ENCODE assay signal across 30 mouse cellular contexts in the genomic region with DNA sequence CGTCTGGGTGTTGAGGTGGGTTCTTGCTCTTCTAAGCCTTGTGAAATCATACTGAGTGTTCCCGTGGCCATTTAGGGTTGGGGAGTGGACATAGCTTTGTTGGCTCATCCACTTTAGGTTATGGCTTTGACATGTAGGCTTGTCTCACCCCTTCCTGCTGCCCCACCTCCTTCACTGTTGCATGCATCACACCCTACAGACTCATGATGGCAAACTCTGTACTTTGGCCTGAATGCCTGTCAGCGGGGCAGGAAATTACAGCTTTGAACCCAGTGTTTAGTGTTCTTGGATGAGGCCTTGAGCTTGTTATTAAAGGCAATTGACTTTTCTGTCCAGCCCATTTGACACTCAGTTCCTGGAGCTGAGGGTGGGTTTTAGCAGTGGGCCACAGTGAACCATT.
A peak's percentile ranks its signal among the peaks of the same experiment; 100 is the strongest.
DNase-seq lines count a peak whose midpoint lies in the region; ATAC-seq and TF ChIP-seq lines count a peak whose summit lies in the region.
"Had no signal": no experiment of that assay in that cellular context is flagged by ENCODE, and none has a peak within 500 bp of the region (broad histone marks: within the 10 kb centered on the region; RNA-seq: fewer than 3 reads in every experiment).

No protein-coding gene starts in this region.

- no peak overlapping the region for H3K4me2 ChIP-seq in lung, postnatal 0 days (replicated peaks; ENCODE audit: low read depth, low read length)
- no peak overlapping the region for H3K4me2 ChIP-seq in intestine, embryonic 15.5 days (replicated peaks)
- no peak overlapping the region for H3K4me2 ChIP-seq in liver, embryonic 12.5 days
- H3K4me2 ChIP-seq: embryonic facial prominence, embryonic 13.5 days; forebrain, embryonic 13.5 days; heart, embryonic 12.5 days; heart, embryonic 15.5 days; hindbrain, embryonic 13.5 days had no signal

- H3K9me3 ChIP-seq in lung, postnatal 0 days (ENCODE audit: low read length): no peaks in the 10 kb centered on the region
- no peaks in the 10 kb centered on the region for H3K9me3 ChIP-seq in intestine, embryonic 15.5 days
- H3K9me3 ChIP-seq in liver, embryonic 12.5 days (replicated peaks): no peaks in the 10 kb centered on the region
- H3K9me3 ChIP-seq: embryonic facial prominence, embryonic 10.5 days; embryonic facial prominence, embryonic 13.5 days; forebrain, embryonic 10.5 days; forebrain, embryonic 13.5 days; heart, embryonic 12.5 days; heart, embryonic 15.5 days; hindbrain, embryonic 10.5 days; hindbrain, embryonic 13.5 days had no signal

- peak; percentile 28 for ATAC-seq in lung, postnatal 0 days
- peak; percentile 85 for ATAC-seq in intestine, embryonic 15.5 days
- ATAC-seq in liver, embryonic 12.5 days: no peak
- ATAC-seq in erythroid progenitor cell, adult 5-6 weeks (replicated peaks; ENCODE audit: low FRiP score, poor library complexity, severe bottlenecking): no peak
- ATAC-seq: CD4-positive, CD25-positive, alpha-beta regulatory T cell, adult 4 months; forebrain, embryonic 13.5 days; forebrain, embryonic 16.5 days; hindbrain, postnatal 0 days had no signal

- peaks cover 11% of the 10 kb centered on the region; the same call in 1 of the 2 replicates for H3K4me1 ChIP-seq in lung, postnatal 0 days (ENCODE audit: insufficient read depth, low read depth, low read length)
- 0 out of 2 replicates have a peak, but pooled peaks cover 14% of the 10 kb centered on the region for H3K4me1 ChIP-seq in intestine, embryonic 15.5 days (replicated peaks)
- no peaks in the 10 kb centered on the region for H3K4me1 ChIP-seq in liver, embryonic 12.5 days
- H3K4me1 ChIP-seq: embryonic facial prominence, embryonic 10.5 days; forebrain, embryonic 10.5 days; forebrain, embryonic 13.5 days; heart, embryonic 12.5 days; heart, embryonic 15.5 days; hindbrain, embryonic 10.5 days; hindbrain, embryonic 13.5 days had no signal

- peak overlapping the region; percentile 17 for H3K27ac ChIP-seq in lung, postnatal 0 days (ENCODE audit: low read length)
- no peak overlapping the region for H3K27ac ChIP-seq in intestine, embryonic 15.5 days
- no peak overlapping the region for H3K27ac ChIP-seq in liver, embryonic 12.5 days
- H3K27ac ChIP-seq: embryonic facial prominence, embryonic 10.5 days; embryonic facial prominence, embryonic 13.5 days; forebrain, embryonic 10.5 days; forebrain, embryonic 13.5 days; gastrocnemius, adult 2 months; heart, embryonic 15.5 days; hindbrain, embryonic 10.5 days; hindbrain, embryonic 13.5 days; hindbrain, postnatal 0 days had no signal

- peak; percentile 46 for TF ChIP-seq EP300 in lung, postnatal 0 days (IDR thresholded peaks at IDR 0.05)

- H3K4me3 ChIP-seq in lung, postnatal 0 days (ENCODE audit: low read depth, low read length): no peak overlapping the region
- no peak overlapping the region for H3K4me3 ChIP-seq in intestine, embryonic 15.5 days (replicated peaks)
- no peak overlapping the region for H3K4me3 ChIP-seq in liver, embryonic 12.5 days
- H3K4me3 ChIP-seq: embryonic facial prominence, embryonic 10.5 days; embryonic facial prominence, embryonic 13.5 days; erythroblast, embryonic 14.5 days; forebrain, embryonic 10.5 days; forebrain, embryonic 13.5 days; gastrocnemius, adult 2 months; heart, embryonic 12.5 days; heart, embryonic 15.5 days; hindbrain, embryonic 10.5 days; hindbrain, embryonic 13.5 days had no signal

- TF ChIP-seq CTCF in lung, postnatal 0 days (IDR thresholded peaks at IDR 0.05): no peak

- no peaks in the 10 kb centered on the region for H3K36me3 ChIP-seq in lung, postnatal 0 days (ENCODE audit: insufficient read depth, low read length)
- H3K36me3 ChIP-seq in intestine, embryonic 15.5 days: no peaks in the 10 kb centered on the region
- H3K36me3 ChIP-seq in liver, embryonic 12.5 days: no peaks in the 10 kb centered on the region
- H3K36me3 ChIP-seq: embryonic facial prominence, embryonic 10.5 days; embryonic facial prominence, embryonic 13.5 days; forebrain, embryonic 10.5 days; heart, embryonic 12.5 days; heart, embryonic 15.5 days; hindbrain, embryonic 10.5 days had no signal

- H3K27me3 ChIP-seq in lung, postnatal 0 days (replicated peaks; ENCODE audit: insufficient read depth, low read length): no peaks in the 10 kb centered on the region
- no peaks in the 10 kb centered on the region for H3K27me3 ChIP-seq in intestine, embryonic 15.5 days (replicated peaks)
- no peaks in the 10 kb centered on the region for H3K27me3 ChIP-seq in liver, embryonic 12.5 days (replicated peaks)
- H3K27me3 ChIP-seq: embryonic facial prominence, embryonic 13.5 days; forebrain, embryonic 13.5 days; heart, embryonic 12.5 days; heart, embryonic 15.5 days; hindbrain, embryonic 13.5 days had no signal

- WGBS in lung, postnatal 0 days: 61% methylated on average over 3 of the region's 3 CpGs
- 79% methylated on average over 3 of the region's 3 CpGs for WGBS in intestine, embryonic 15.5 days
- 43% methylated on average over 3 of the region's 3 CpGs for whole genome bisulfite sequencing in large intestine, adult 2 months
- WGBS in liver, embryonic 12.5 days (ENCODE audit: insufficient replicate concordance): 67% methylated on average over 3 of the region's 3 CpGs

- DNase-seq in lung, postnatal 0 days (ENCODE audit: low spot score): peak; percentile 59
- no peak for DNase-seq in lung, adult 18-20 months
- peak; percentile 88 for DNase-seq in large intestine, adult 2 months (ENCODE audit: low read depth, low spot score)
- DNase-seq: adrenal gland, adult 2 months; adrenal gland, postnatal 14 days; cerebellum, adult 11-12 months; cerebellum, adult 8-10 months; cerebellum, postnatal 10 days; cerebellum, postnatal 36 days; embryo, embryonic 11 days; gastrocnemius, adult 2 months; gastrocnemius, postnatal 14 days; heart, adult 18-20 months; heart, postnatal 10 days; heart, postnatal 36 days had no signal

- H3K9ac ChIP-seq in lung, postnatal 0 days (replicated peaks; ENCODE audit: low read depth): no peak overlapping the region
- no peak overlapping the region for H3K9ac ChIP-seq in intestine, embryonic 15.5 days
- H3K9ac ChIP-seq in liver, embryonic 12.5 days: no peak overlapping the region
- H3K9ac ChIP-seq: embryonic facial prominence, embryonic 13.5 days; forebrain, embryonic 13.5 days; heart, embryonic 12.5 days; heart, embryonic 15.5 days; hindbrain, embryonic 13.5 days had no signal

Comparison
In these comparisons a context has a peak if more than half of its experiments do, and no peak if none do; other contexts are left out.
1. DNase-seq: peak in lung, postnatal 0 days (single experiment) and large intestine, adult 2 months (single experiment); none in lung, adult 18-20 months (0 of 2).
2. ATAC-seq: peak in lung, postnatal 0 days (single experiment) and intestine, embryonic 15.5 days (single experiment); none in liver, embryonic 12.5 days (single experiment) and erythroid progenitor cell, adult 5-6 weeks (single experiment).